Mouse (Mus musculus): Measurements from ENCODE around the gene Asap3. TPM values are rescaled to one million over a fixed set of nuclear protein-coding genes. Genes with fewer than 3 reads are reported as not detected.

Gene Asap3
- polyA plus RNA-seq, 1 experiment from 2014 or later = 5.1 TPM

DNA sequence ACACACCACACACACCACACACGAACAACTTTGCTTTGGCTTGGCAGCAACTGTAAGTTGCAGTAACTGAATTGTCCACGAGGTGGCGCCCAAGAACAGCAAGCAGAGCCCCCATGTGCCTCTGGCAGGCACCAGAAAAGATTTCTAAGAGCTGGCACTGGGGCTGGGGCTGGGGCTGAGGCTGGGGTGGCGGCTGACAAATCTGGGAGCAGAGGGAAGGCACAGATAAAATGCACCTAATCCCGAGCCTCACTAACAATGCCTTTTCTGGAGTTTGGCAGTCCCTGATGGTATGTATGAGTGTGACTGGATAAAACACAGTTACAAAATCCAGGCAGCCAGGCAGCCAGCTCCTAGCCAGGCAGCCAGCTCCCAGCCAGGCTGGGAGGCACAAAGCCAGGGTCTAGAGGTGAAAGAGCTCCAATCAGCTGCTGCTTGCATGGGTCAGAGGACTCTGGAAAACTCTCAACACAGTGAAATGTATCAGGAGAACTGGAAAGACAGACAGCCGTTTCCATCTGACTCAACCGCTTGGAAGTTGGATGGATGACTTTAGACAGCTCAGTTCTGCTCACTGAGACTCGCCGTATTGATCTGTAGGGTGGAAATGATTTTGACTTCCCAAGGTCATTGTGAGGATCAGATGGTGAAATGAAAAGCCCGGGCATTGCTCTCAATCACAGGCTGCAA lies 54.5 kb downstream of the Asap3 start:
- Histone ChIP-seq H3K4me2 (replicated peaks; ENCODE audit: low read depth, low read length) (no peak overlapping the region), H3K9me3 (ENCODE audit: control insufficient read depth, low read depth, low read length) (no peaks in the 10 kb centered on the region), H3K36me3 (ENCODE audit: control insufficient read depth, insufficient read depth, low read length) (no peaks in the 10 kb centered on the region), H3K9ac (replicated peaks; ENCODE audit: low read depth, low read length) (no peak overlapping the region), H3K4me3 (ENCODE audit: low read depth, low read length) (no peak overlapping the region), H3K27me3 (ENCODE audit: control insufficient read depth, insufficient read depth, low read length) (no peaks in the 10 kb centered on the region), H3K27ac (ENCODE audit: low read length) (no peak overlapping the region), H3K4me1 (ENCODE audit: control insufficient read depth, insufficient read depth, low read length) (peaks cover 2% of the 10 kb centered on the region; the same call in 1 of the 2 replicates)
- no peak for ATAC-seq (ENCODE audit: insufficient number of reproducible peaks, insufficient read depth, low FRiP score, low read depth)
- WGBS = 40% methylated on average over 10 of the region's 10 CpGs

DNA sequence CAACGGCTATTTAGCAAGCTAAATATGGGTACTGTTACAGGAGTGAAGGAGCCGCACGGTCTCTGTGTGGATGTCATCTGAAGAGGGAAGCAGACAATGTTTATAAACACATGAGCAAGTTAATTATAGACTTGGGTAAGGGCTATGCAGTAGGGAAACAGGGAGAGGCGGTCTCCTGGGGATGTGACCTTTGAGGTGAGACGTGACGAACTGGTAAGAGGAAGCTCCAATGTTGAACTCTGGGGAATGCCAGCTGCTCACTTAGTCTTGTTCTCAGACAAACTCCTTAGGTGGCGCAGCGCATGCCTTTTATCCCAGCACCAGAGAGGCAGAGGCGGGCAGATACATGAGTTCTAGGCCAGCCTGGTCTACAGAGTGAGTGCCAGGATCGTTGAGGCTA lies 55.7 kb downstream of the Asap3 start:
- Histone ChIP-seq H3K4me1 (ENCODE audit: control insufficient read depth, insufficient read depth, low read length) (no peaks in the 10 kb centered on the region; the same call in 1 of the 2 replicates), H3K27ac (ENCODE audit: low read length) (no peak overlapping the region), H3K4me2 (replicated peaks; ENCODE audit: low read depth, low read length) (no peak overlapping the region), H3K9ac (replicated peaks; ENCODE audit: low read depth, low read length) (no peak overlapping the region), H3K36me3 (ENCODE audit: control insufficient read depth, insufficient read depth, low read length) (no peaks in the 10 kb centered on the region), H3K9me3 (ENCODE audit: control insufficient read depth, low read depth, low read length) (no peaks in the 10 kb centered on the region), H3K4me3 (ENCODE audit: low read depth, low read length) (no peak overlapping the region), H3K27me3 (ENCODE audit: control insufficient read depth, insufficient read depth, low read length) (no peaks in the 10 kb centered on the region)
- ATAC-seq (ENCODE audit: insufficient number of reproducible peaks, insufficient read depth, low FRiP score, low read depth) = no peak
- WGBS = 51% methylated on average over 10 of the region's 10 CpGs

DNA sequence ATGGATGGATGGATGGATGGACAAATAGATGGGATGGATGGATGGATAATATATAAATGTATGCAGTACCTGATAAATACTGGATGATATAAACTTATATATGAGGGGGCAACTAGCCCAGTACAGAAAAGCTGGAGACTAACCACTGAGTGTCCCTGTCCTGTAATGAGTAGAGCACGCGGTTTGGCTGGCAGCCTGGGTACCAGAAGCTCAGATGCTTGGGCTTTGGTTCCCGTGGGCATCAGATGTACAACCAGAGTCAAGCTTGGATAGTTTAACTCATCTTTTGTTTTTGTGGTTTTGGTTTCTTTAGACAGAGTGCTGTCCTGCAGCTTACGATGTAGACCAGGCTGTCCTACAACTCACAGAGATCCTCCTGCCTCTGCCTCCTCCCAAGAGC lies 57.4 kb downstream of the Asap3 start:
- Histone ChIP-seq H3K9me3 (ENCODE audit: control insufficient read depth, low read depth, low read length) (no peaks in the 10 kb centered on the region), H3K27me3 (ENCODE audit: control insufficient read depth, insufficient read depth, low read length) (no peaks in the 10 kb centered on the region), H3K4me2 (replicated peaks; ENCODE audit: low read depth, low read length) (no peak overlapping the region), H3K4me3 (ENCODE audit: low read depth, low read length) (no peak overlapping the region), H3K9ac (replicated peaks; ENCODE audit: low read depth, low read length) (no peak overlapping the region), H3K27ac (ENCODE audit: low read length) (no peak overlapping the region), H3K36me3 (ENCODE audit: control insufficient read depth, insufficient read depth, low read length) (no peaks in the 10 kb centered on the region), H3K4me1 (ENCODE audit: control insufficient read depth, insufficient read depth, low read length) (no peaks in the 10 kb centered on the region; the same call in 1 of the 2 replicates)
- WGBS = 95% methylated on average over 4 of the region's 4 CpGs
- no peak for ATAC-seq (ENCODE audit: insufficient number of reproducible peaks, insufficient read depth, low FRiP score, low read depth)

DNA sequence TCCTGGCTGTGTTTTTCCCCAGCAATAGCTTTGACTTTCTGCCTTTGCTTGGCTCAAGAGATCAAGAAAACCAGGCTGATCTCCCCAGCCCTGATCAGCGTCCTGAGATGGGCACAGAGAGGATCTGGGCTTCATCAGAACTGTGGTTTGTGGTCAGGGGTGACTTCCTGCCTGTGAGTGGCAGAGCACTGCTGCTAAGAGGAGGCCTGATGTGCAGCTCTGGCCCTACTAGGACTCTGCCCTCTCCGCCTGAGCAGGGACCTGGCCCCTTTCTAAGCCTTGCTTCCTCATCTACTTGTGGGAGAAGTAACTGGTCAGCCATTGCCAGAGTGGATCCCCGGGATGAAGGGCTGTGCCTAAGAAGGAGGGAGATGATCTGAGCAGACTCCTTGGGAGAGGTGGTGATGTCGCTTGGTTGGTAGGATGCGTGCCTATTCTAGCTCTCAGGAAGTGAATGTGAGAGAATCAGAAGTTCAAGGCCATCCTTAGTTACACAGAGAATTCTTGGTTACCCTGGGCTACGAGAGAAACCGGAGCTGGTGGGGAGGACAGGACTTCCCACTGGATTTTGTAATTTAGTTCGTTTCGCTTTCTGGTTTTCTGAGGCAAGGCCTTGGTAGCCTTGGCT lies 60.7 kb downstream of the Asap3 start:
- no peak overlapping the region for H3K9ac ChIP-seq (replicated peaks; ENCODE audit: low read depth, low read length)
- H3K36me3 ChIP-seq (ENCODE audit: control insufficient read depth, insufficient read depth, low read length) = no peaks in the 10 kb centered on the region
- H3K9me3 ChIP-seq (ENCODE audit: control insufficient read depth, low read depth, low read length) = no peaks in the 10 kb centered on the region
- H3K4me2 ChIP-seq (replicated peaks; ENCODE audit: low read depth, low read length) = no peak overlapping the region
- H3K4me3 ChIP-seq (ENCODE audit: low read depth, low read length) = no peak overlapping the region
- no peak for ATAC-seq (ENCODE audit: insufficient number of reproducible peaks, insufficient read depth, low FRiP score, low read depth)
- 82% methylated on average over 9 of the region's 9 CpGs for WGBS
- H3K4me1 ChIP-seq (ENCODE audit: control insufficient read depth, insufficient read depth, low read length) = no peaks in the 10 kb centered on the region
- no peak overlapping the region for H3K27ac ChIP-seq (ENCODE audit: low read length)
- no peaks in the 10 kb centered on the region for H3K27me3 ChIP-seq (ENCODE audit: control insufficient read depth, insufficient read depth, low read length)

DNA sequence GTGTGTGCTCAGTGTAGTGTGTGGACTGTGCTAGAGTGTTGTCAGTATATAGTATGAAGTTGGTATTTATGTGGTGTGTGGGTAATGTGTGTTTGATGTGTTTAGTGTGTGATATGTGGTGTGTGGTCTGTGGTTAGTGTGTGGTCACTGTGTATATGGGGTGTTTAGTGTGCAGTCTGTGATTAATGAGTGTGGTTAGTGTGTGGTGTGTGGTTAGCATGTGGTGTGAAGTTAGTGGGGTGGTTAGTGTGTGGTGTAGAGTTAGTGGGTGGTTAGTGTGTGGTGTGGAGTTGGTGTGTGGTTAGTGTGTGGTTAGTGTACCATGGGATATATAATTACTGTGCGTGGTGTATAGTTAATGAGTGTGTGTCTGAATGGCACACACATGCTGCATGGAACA lies 62.7 kb downstream of the Asap3 start:
- peaks cover 14% of the 10 kb centered on the region for H3K9me3 ChIP-seq (ENCODE audit: control insufficient read depth, low read depth, low read length)
- ATAC-seq (ENCODE audit: insufficient number of reproducible peaks, insufficient read depth, low FRiP score, low read depth) = no peak
- no peaks in the 10 kb centered on the region for H3K36me3 ChIP-seq (ENCODE audit: control insufficient read depth, insufficient read depth, low read length)
- H3K27me3 ChIP-seq (ENCODE audit: control insufficient read depth, insufficient read depth, low read length) = no peaks in the 10 kb centered on the region
- no peak overlapping the region for H3K4me2 ChIP-seq (replicated peaks; ENCODE audit: low read depth, low read length)
- 89% methylated on average over 1 of the region's 1 CpGs for WGBS
- H3K27ac ChIP-seq (ENCODE audit: low read length) = no peak overlapping the region
- no peak overlapping the region for H3K4me3 ChIP-seq (ENCODE audit: low read depth, low read length)
- H3K4me1 ChIP-seq (ENCODE audit: control insufficient read depth, insufficient read depth, low read length) = no peaks in the 10 kb centered on the region
- H3K9ac ChIP-seq (replicated peaks; ENCODE audit: low read depth, low read length) = no peak overlapping the region

DNA sequence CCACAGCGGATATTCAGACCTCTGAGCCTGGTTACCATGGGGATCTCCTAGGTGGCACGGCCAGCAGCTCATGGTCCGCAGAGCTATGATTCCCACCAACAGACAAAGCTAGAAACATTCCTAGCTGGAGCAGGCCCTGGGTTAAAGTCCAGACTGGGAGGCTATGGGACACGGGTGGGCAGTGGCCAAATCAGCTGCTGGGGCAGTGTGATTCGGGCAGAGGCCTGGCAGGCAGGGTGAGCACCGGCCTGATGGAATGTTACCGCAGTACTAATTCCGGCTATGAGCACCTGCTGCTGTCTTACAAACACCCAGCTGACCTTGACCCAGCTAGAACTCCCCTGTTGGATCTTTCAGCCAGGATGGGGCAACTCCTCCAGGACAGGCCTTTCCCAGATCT lies 64.5 kb downstream of the Asap3 start:
- Histone ChIP-seq H3K4me2 (replicated peaks; ENCODE audit: low read depth, low read length) (no peak overlapping the region), H3K9me3 (ENCODE audit: control insufficient read depth, low read depth, low read length) (peaks cover 14% of the 10 kb centered on the region), H3K27ac (ENCODE audit: low read length) (no peak overlapping the region), H3K36me3 (ENCODE audit: control insufficient read depth, insufficient read depth, low read length) (no peaks in the 10 kb centered on the region), H3K27me3 (ENCODE audit: control insufficient read depth, insufficient read depth, low read length) (no peaks in the 10 kb centered on the region), H3K9ac (replicated peaks; ENCODE audit: low read depth, low read length) (no peak overlapping the region), H3K4me1 (ENCODE audit: control insufficient read depth, insufficient read depth, low read length) (no peaks in the 10 kb centered on the region), H3K4me3 (ENCODE audit: low read depth, low read length) (no peak overlapping the region)
- WGBS = 78% methylated on average over 8 of the region's 8 CpGs
- ATAC-seq (ENCODE audit: insufficient number of reproducible peaks, insufficient read depth, low FRiP score, low read depth) = no peak

DNA sequence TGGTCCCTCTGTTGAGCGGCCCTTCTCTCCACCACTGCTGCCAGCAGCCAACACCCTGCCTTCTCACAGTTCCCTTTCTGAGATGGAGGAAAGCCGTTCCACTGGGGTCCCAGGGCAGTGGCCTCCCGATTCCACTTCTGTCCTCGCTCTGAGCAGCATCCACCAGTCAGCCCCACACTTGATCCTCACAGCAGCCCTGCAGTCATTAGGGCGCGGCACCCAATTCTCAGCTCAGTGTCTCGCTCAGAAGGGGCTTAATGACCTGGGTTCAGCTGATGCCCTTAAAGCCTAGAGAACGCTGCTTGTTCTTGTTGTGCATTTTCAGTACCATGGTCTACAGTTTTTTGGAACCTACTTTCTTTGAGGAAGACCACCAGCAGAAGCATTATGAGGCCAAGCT lies 74.9 kb downstream of the Asap3 start:
- no peaks in the 10 kb centered on the region for H3K36me3 ChIP-seq (ENCODE audit: control insufficient read depth, insufficient read depth, low read length)
- WGBS = 73% methylated on average over 8 of the region's 8 CpGs
- no peak for ATAC-seq (ENCODE audit: insufficient number of reproducible peaks, insufficient read depth, low FRiP score, low read depth)
- no peaks in the 10 kb centered on the region for H3K27me3 ChIP-seq (ENCODE audit: control insufficient read depth, insufficient read depth, low read length)
- no peak overlapping the region for H3K4me3 ChIP-seq (ENCODE audit: low read depth, low read length)
- peaks cover 19% of the 10 kb centered on the region for H3K4me1 ChIP-seq (ENCODE audit: control insufficient read depth, insufficient read depth, low read length)
- H3K4me2 ChIP-seq (replicated peaks; ENCODE audit: low read depth, low read length) = no peak overlapping the region
- no peak overlapping the region for H3K9ac ChIP-seq (replicated peaks; ENCODE audit: low read depth, low read length)
- no peak overlapping the region for H3K27ac ChIP-seq (ENCODE audit: low read length)
- H3K9me3 ChIP-seq (ENCODE audit: control insufficient read depth, low read depth, low read length) = no peaks in the 10 kb centered on the region

DNA sequence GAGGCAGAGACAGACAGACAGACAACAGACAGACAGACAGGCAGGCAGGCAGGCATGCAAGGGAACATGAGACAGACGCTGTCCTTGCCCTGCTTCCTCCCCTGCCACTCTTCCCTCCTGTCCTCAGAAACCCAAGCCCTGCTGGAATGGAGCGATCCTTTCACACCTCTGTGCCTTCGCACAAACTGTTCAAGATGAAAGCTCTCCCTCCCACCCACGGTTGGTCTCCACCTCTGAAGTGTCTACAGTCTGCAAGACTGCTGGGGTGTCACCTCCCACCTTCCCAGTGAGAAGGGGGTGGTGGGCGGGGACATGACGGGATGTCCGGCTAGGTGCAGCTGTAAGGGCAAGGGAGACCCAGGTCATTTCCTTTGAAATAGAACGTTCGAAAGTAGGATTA lies 75.4 kb downstream of the Asap3 start:
- Histone ChIP-seq H3K4me3 (ENCODE audit: low read depth, low read length) (no peak overlapping the region), H3K9me3 (ENCODE audit: control insufficient read depth, low read depth, low read length) (no peaks in the 10 kb centered on the region), H3K9ac (replicated peaks; ENCODE audit: low read depth, low read length) (no peak overlapping the region), H3K36me3 (ENCODE audit: control insufficient read depth, insufficient read depth, low read length) (no peaks in the 10 kb centered on the region), H3K27ac (ENCODE audit: low read length) (no peak overlapping the region), H3K4me1 (ENCODE audit: control insufficient read depth, insufficient read depth, low read length) (peaks cover 21% of the 10 kb centered on the region), H3K27me3 (ENCODE audit: control insufficient read depth, insufficient read depth, low read length) (no peaks in the 10 kb centered on the region), H3K4me2 (replicated peaks; ENCODE audit: low read depth, low read length) (no peak overlapping the region)
- no peak for ATAC-seq (ENCODE audit: insufficient number of reproducible peaks, insufficient read depth, low FRiP score, low read depth)
- 52% methylated on average over 9 of the region's 9 CpGs for WGBS
